Mouse (Mus musculus) spleen, adult 18-20 months (tissue): ENCODE results near the gene Ehbp1l1.

Experiments
- DNase-seq, 2 experiments: peaks; one replicate each; pipeline ENCODE4 v3.0.0; 2022; ENCODE audit warnings: mixed read lengths in 2 of 2

Ehbp1l1 gene

GRCm38 (mm10) chr19:5725767-5726515 lies at the start of gene Ehbp1l1:
Ehbp1l1 (minus strand) TSS chr19:5726317.
- DNase-seq: peak; percentile 69 to 82

GRCm38 (mm10) chr19:5770925-5771860 lies 45.1 kb upstream of the Ehbp1l1 start, which contains the start of gene Scyl1:
Scyl1 (minus strand) TSS chr19:5771419.
- peak; percentile 92 to 97 for DNase-seq

- no peak for DNase-seq
Observed at GRCm38 (mm10) chr19:5770311-5770710, 44.2 kb upstream of the Ehbp1l1 start.

GRCm38 (mm10) chr19:5767271-5767670 lies 41.2 kb upstream of the Ehbp1l1 start:
- no peak for DNase-seq

- no peak for DNase-seq
Observed at GRCm38 (mm10) chr19:5763163-5763562, 37.0 kb upstream of the Ehbp1l1 start.

- no peak for DNase-seq
Observed at GRCm38 (mm10) chr19:5758878-5759403, 32.8 kb upstream of the Ehbp1l1 start.

GRCm38 (mm10) chr19:5756991-5757636 lies 31.0 kb upstream of the Ehbp1l1 start:
- no peak for DNase-seq

- DNase-seq: no peak
Observed at GRCm38 (mm10) chr19:5756321-5756985, 30.3 kb upstream of the Ehbp1l1 start.

GRCm38 (mm10) chr19:5751742-5752141 lies 25.6 kb upstream of the Ehbp1l1 start:
- no peak for DNase-seq

- no peak for DNase-seq
Observed at GRCm38 (mm10) chr19:5750951-5751350, 24.8 kb upstream of the Ehbp1l1 start.

GRCm38 (mm10) chr19:5749476-5749875 lies 23.4 kb upstream of the Ehbp1l1 start:
- DNase-seq: no peak

- no peak for DNase-seq
Observed at GRCm38 (mm10) chr19:5746907-5747363, 20.8 kb upstream of the Ehbp1l1 start.

GRCm38 (mm10) chr19:5745756-5746710 lies 19.9 kb upstream of the Ehbp1l1 start:
- no peak for DNase-seq

- DNase-seq: no peak
Observed at GRCm38 (mm10) chr19:5743576-5743975, 17.5 kb upstream of the Ehbp1l1 start.

- DNase-seq: no peak
Observed at GRCm38 (mm10) chr19:5742241-5742641, 16.1 kb upstream of the Ehbp1l1 start.

- DNase-seq: peak in 1 of 2 experiments; percentile 25
Observed at GRCm38 (mm10) chr19:5741641-5742240, 15.6 kb upstream of the Ehbp1l1 start.

- DNase-seq: no peak
Observed at GRCm38 (mm10) chr19:5740320-5741317, 14.5 kb upstream of the Ehbp1l1 start, which contains the start of gene Ltbp3. Ltbp3 (plus strand) TSS chr19:5740904.

- no peak for DNase-seq
Observed at GRCm38 (mm10) chr19:5739446-5739845, 13.3 kb upstream of the Ehbp1l1 start.

GRCm38 (mm10) chr19:5734325-5734724 lies 8.2 kb upstream of the Ehbp1l1 start:
- DNase-seq: no peak
